Mouse (Mus musculus) gastrocnemius, adult 18-20 months (tissue): ENCODE measurements at regions not wholly inside any gene's neighbourhood (a gene's known extent, or its start where the extent isn't known, plus 50 kb on each side); places are given as distances from the start of the nearest gene placed in this dataset.
"Not testable (repeated sequence)": the region's sequence is repeated elsewhere in the genome, so short reads cannot be mapped to it uniquely, and the experiment has no call there.

Experiments
- DNase-seq: peaks from one replicate; pipeline ENCODE4 v3.0.0; 2021; ENCODE audit warnings: low spot score

DNA sequence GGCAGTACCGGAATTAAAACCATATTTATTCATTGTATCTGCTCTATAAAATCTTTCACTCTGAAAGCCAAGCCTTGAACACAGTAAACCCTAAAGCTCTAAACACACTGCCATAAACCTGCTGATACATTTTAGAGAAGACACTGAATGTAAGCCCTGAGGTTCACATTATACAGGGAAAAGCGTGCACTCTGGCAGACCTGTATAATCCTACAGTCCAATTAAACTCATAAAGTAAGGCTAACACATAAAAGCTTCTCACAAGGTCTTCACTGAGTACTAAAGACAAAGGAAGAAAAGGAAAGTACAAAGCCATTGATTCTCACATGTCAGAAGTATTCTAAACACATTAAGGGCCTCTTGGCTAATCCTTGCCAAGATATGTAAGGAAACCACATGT is 302.8 kb downstream of the Cylc2 start:
- DNase-seq: no peak

DNA sequence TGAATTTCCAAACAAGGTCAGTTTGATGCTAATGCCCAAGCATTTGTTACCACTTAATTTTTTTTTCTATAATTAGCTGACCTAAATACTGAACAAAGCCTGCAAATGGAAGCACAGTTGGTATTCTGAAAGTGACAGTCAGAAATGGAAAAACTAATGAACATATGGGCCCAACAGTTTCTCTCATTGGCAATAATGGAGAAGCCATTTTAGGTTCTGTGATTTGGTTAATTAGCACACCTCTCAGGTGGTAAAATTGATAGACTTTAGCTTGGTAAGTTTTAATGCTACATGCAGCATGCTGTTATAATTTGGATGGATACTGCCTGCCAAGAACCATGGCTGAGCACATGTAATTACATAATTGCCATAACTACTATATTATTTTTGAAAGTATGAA is 303.3 kb downstream of the Cylc2 start:
- DNase-seq: no peak

DNA sequence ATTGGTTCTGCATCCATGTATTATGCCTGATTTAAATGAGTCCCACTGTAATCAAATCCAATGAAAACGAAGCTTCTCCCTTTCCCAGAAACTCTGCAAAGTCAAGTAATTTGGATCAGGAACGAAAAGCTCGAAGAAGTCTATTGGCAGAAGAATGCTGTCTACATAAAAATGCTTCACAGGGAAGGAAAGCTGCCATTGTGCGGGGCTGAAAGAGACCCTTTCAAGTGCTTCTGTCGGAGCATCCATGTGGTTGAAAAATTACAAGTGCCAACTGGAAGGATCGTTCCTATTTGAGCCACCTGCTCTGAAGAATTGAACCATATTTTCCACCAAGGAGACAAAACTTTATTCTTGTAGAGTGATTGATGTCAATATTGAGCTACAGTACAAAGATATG is 328.9 kb downstream of the Cylc2 start:
- DNase-seq: no peak

DNA sequence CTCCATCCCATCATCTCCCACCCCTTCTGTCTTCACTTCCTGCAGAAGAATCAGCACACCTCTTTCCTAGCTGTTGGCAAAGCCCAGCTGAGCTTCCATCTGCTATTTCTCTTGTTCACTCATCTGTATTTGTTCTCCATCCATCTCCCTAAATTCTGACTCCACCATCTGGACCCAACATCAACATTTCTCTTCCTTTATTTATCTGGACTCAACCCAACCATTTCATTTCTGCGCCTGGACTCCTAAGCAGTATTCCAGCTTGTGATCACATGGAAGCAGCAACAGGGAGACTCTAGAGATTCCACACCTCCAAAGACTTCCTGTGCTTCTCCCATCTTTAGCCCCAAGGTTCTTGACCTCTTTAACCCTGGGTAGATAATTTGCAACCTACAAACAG is 343.2 kb downstream of the Cylc2 start:
- DNase-seq: no peak

DNA sequence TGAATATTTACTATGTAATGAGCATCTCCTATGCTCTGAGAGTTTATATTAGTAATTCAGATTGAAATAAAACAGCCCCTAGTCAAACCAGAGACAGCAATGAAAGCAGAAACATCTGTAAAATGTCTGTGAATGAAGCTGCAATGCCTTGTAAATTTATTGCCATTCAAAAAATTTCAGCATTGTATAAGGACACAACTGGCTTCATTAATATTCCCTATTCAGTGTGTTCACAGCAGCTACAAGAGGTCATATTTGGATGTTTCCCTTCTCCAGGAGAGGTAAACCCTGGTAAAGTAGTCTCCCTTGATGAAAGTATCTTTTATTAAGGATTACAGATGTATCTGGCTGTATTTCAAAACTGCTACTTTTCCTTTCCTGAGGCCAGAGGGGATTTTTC is 343.6 kb downstream of the Cylc2 start:
- no peak for DNase-seq

DNA sequence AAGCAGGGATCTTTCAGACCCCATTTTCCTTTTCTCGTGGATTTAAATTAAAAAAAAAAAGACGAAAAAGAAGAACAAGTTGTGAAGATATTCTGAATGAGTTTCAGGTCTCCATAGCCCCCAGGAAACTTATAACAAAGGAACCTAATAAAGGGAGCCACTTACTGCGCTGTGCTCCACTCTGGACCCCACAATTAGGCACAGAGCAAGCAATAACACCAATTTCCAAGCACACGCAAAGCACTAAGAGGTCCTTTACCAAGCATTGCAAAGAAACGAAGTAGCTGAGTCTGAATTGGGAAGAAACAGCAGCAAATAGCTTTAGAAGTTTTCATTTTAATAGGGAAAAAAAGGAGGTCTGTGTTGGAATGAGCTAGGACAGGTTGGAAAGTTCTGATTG is 345.9 kb downstream of the Cylc2 start:
- DNase-seq: no peak

DNA sequence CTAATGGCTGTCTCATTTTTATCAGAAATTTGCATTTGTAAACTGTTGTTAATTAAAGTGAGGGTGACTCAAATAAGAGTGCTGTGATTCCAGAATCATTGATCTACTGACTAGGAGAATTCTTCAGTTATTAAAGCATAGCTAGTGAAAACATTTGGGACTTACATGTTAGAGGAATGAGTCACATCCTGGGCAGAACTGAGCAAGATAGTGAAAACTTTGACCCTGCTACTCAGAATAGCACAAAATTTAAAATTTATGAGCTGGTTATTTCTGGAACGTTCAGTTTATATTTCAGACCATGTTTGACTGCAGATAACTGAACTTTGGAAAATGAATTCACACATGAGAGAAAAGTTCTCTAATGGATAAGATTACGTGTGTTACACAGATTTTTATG is 360.0 kb downstream of the Cylc2 start:
- no peak for DNase-seq

DNA sequence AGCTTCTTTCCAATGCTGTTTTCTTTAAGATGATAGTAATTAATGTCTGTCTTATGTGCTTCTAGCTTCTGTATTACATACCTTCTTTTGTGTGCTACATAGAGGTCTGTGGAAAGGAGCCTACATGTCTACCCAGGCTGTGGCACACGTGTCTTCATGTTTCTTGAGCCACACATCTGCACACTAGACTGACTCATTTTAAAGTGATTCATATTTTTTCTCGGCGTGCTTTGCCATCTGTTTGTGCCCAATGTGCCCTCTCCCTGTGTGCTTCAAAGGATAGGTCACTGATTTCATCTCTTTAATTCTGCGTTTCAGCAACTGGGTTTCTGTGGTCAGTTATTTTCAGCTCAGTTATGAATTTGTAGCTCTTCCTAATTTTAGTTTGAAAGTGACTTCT is 377.6 kb downstream of the Cylc2 start:
- DNase-seq: no peak

DNA sequence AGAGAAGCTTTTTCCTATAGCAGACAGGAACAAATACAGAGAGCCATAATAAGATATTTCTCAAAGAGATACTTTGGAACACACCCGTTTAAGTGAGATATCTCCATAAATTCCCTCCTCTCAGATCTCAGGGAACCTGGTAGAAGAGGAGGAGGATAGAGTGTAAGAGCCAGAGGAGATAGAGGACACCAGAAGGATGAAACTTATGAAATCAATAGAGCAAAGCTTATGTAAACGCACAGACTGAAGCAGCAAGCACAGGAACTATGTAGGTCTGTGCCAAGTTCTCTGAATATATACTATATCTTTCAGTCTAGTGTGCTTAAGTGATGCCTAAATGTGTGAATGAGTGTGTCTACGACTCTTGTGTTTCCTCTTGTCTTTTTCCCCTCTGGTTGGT is 381.4 kb downstream of the Cylc2 start:
- DNase-seq: no peak

DNA sequence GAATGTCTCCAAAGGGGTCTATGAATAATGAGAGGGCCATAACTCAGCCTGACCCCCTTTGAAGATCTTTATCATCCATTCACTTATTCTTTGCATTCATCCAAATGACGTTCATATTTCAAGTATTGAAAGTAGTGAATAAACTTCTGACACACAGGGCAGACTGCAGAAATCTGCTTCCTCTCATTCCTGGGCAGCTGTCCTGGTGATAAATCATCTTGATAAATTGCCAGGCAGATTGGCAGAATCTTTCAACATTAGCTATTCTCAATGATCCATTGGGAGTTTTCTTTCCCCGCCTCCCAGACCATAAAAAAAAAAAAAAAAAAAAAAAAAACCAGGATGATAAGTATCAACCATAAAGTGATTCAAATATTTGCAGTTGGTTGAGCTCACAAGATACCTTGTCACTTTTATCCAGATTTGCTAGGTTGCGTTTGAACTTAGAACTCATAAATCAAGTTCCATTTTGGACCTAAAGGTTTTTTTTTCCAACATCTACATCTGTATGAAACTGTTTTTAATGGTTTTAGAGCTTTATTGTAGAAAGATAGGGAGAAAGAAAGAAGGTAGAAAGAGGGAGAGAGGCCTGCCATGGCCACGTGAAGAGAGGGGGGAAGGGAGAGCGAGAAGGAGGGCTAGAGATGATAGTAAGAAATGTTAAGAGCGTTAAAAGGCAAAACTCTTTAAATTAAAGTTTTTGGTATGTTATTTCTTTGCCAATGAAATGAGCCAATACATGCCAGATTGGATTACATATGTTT is 383.7 kb downstream of the Cylc2 start:
- DNase-seq: no peak

DNA sequence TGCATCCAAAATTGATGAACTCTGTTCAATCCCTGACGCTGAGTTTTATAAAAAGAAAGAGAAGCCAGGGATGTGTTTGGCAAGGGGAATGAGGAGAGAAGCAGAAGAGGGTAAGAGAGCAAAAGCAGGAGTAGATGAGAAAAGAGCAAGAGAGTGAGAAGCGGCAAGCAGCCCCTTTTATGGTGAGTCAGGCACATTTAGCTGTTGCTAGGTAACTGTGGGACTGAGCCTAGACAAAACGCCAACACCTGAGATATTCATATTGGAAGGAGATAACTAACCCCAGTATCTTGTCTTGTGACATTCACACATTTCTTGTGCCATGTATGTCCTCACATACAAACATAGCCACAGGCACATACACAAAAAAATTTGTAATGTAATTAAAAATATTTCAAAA is 410.8 kb downstream of the Cylc2 start:
- no peak for DNase-seq

DNA sequence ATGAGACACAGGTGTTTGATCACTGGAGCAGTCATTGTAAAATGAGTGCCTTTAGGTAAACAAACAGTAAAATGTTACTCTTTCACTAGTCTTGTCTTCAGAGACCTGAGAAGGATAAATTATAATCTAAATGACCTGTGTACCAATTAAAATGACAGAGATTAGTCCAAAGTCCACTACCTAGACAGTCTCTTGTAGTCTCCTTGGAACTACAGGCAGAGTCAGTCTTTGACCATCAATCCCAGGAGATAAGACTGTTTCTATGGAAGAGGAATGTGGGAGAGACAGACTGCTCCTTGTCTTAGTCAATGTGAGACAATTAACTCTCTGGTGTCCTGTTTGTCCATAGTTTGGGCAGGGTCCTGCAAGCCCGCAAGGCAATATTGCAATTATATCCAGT is 417.0 kb downstream of the Cylc2 start:
- no peak for DNase-seq

DNA sequence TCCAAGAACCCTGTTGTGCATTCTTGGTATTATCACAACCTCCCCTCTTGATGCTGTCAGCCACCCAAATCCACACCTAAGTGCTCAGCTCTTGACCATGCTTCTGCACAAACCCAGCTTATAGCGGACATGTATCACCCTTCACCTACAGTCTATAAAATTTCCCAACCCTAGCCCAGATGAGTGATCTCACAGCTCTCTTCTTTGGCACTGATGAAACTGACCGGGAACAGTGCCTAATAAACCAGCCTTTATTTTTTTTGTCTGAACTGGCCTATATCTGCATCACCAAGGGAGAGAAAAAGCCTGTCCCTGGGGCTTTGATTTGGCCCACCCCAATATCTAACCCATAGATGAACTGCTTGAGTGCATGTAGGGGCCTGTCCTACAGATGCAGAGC is 440.8 kb downstream of the Cylc2 start:
- no peak for DNase-seq

DNA sequence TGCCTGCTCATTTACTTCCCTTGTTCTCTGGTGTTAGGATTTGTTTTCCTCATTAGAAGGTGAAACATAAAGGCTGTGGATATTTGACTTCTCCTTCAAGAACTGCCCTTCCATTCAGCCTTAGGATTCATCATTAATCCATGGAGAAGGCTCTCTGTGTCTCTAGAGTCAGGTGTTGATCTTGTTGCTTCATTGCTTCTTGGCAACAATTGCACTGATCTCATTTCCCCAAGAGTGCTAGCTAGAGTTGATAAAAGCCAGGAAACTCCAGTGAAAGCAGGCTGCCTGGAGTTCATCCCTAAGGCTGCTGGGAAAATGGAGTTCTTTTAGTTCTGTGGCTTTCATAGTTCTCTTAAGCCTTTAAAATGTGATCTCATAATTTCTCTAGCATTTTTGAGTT is 441.8 kb downstream of the Cylc2 start:
- DNase-seq: peak; percentile 42

DNA sequence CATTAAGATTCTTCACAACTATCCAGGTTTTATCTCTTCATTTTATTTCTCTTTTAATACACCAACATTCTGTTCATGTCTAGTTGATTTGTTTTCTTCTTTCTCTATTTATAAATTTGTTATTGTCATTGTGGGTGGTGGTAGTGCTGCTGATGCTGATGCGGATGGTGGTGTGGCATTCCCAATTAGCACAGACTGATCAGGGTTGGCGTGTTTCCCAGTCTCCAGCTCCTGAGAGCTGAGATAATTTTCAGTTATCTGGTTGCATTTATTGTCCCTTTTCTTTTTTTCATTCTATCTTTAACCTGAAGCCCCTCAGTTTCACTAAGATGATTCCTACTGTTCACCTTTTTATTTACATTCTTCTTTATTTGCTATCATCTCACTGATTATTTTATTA is 455.0 kb downstream of the Cylc2 start:
- no peak for DNase-seq

DNA sequence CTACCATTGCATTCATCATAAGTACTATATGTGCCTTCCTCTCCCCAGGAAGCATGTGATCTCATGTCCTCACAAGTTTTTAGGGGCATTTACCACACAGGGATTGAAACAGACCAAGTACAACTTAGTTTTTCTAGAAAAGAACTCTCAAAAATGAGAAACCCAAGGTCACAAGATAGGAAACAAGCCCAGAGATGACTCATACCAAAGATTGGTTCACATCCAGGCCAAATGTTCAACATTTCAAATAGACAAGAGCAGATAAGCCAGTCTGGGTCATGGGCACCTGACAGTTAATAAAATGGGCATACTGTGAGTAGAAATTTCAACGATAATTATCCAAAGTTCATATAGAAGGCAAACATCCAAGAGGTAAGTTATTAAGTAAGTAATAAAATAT is 457.9 kb downstream of the Cylc2 start:
- no peak for DNase-seq

DNA sequence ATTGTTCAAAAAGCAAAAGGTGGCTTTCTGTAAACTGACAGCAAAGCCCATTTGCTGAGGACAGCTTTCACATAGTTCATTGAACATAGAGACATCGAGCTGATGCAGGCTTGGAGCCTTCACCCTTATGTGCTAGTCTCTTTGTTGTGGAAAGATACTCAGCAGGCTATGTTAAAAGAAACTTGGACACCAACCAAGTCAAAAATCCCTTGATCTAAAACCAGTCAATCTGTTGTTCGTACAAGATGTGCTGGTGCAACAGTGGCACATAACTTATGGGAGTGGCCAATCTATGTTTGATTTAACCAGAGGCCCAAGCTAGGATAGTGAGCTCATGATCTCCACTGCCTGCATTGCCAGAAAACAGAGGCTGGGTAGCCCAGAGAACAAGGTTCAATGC is 462.6 kb downstream of the Cylc2 start:
- no peak for DNase-seq

DNA sequence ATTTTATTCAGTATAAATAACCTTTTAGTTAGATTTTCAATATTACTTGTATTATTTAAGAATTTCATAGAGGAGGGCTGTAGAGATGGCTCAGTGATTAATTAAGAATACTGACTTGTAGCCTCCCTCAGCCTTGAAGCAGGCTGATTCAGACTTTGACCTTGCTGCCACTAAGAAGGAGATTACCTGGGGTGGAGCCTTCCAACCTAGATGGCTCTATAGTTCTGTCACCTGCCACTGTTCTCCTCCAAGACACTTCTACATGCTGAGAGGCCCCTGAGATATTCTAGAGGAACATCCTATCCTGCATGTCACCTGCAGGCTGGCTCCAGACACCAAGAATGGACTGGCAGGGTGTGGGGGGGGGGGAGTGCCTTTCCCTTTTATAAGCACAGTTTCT is 466.9 kb downstream of the Cylc2 start:
- not testable (repeated sequence) for DNase-seq

DNA sequence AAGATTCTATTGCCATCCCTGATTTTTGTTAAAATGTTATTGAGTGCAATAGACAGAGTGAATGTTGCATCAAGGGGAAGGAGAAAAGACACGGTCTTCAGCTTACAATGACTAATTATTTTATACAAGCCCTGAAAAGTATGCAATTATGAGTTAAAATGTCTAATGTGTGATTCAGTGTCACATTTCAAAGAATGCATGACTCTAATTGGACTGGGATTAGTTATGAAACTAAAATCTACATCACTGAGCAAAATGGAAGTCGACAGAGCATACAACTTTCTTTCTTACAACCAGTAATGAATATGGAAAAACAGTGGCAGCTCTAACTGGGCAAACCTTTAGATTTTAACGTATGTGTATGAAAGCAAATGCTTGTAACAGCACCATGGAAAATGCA is 470.2 kb downstream of the Cylc2 start:
- DNase-seq: no peak
